Mouse (Mus musculus): ENCODE data around the gene Trp53bp2. TPM values are rescaled to one million over a fixed set of nuclear protein-coding genes. Genes with fewer than 3 reads are reported as not detected.

Trp53bp2 gene
- polyA plus RNA-seq, 1 experiment, result 12.5 TPM

DNA sequence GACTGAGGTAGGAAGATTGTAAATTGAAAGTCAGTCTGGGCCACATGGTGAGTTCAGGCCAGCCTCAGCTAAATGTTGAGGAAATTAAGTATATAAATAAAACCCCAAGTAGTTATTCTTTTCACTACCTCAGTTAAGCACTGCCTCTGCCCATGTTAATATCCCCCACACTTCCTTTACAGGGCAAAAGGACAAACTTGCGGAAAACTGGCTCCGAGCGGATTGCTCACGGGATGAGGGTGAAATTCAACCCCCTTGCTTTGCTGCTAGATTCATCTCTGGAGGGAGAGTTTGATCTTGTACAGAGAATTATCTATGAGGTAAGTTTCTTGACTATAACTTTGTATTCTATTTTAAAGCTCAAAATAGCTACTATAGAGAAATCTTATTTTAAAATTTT, 43.5 kb downstream of the Trp53bp2 start:
- TF ChIP-seq CTCF (IDR thresholded peaks at IDR 0.05; ENCODE audit: low read depth, low read length) (no peak), POLR2A (IDR thresholded peaks at IDR 0.05; ENCODE audit: borderline replicate concordance, low read depth, low read length) (no peak)
- Histone ChIP-seq H3K4me3 (ENCODE audit: insufficient read depth, low read length) (no peak overlapping the region), H3K27ac (ENCODE audit: insufficient read depth, low read depth, low read length) (no peak overlapping the region), H3K4me1 (ENCODE audit: control insufficient read depth, insufficient read depth, low read length) (no peaks in the 10 kb centered on the region)

- TF ChIP-seq CTCF (IDR thresholded peaks at IDR 0.05; ENCODE audit: low read depth, low read length) (no peak), POLR2A (IDR thresholded peaks at IDR 0.05; ENCODE audit: borderline replicate concordance, low read depth, low read length) (no peak)
Measured at GRCm38 (mm10) chr1:182455080-182455479, 46.1 kb downstream of the Trp53bp2 start.

GRCm38 (mm10) chr1:182458556-182458955, 49.6 kb downstream of the Trp53bp2 start:
- Histone ChIP-seq H3K4me1 (ENCODE audit: control insufficient read depth, insufficient read depth, low read length) (peaks cover 18% of the 10 kb centered on the region), H3K27ac (ENCODE audit: insufficient read depth, low read depth, low read length) (no peak overlapping the region), H3K4me3 (ENCODE audit: insufficient read depth, low read length) (no peak overlapping the region)
- no peak for TF ChIP-seq CTCF (IDR thresholded peaks at IDR 0.05; ENCODE audit: low read depth, low read length)
- no peak for TF ChIP-seq POLR2A (IDR thresholded peaks at IDR 0.05; ENCODE audit: borderline replicate concordance, low read depth, low read length)

More at GRCm38 (mm10) chr1:182455080-182455479, 46.1 kb downstream of the Trp53bp2 start:
- Histone ChIP-seq H3K4me1 (ENCODE audit: control insufficient read depth, insufficient read depth, low read length) (peaks cover 6% of the 10 kb centered on the region), H3K27ac (ENCODE audit: insufficient read depth, low read depth, low read length) (no peak overlapping the region), H3K4me3 (ENCODE audit: insufficient read depth, low read length) (no peak overlapping the region)

GRCm38 (mm10) chr1:182459436-182459835, 50.5 kb downstream of the Trp53bp2 start:
- no peak overlapping the region for H3K4me3 ChIP-seq (ENCODE audit: insufficient read depth, low read length)
- H3K4me1 ChIP-seq (ENCODE audit: control insufficient read depth, insufficient read depth, low read length), result peaks cover 18% of the 10 kb centered on the region
- H3K27ac ChIP-seq (ENCODE audit: insufficient read depth, low read depth, low read length), result no peak overlapping the region
- TF ChIP-seq POLR2A (IDR thresholded peaks at IDR 0.05; ENCODE audit: borderline replicate concordance, low read depth, low read length), result no peak
- TF ChIP-seq CTCF (IDR thresholded peaks at IDR 0.05; ENCODE audit: low read depth, low read length), result no peak

- peaks cover 18% of the 10 kb centered on the region for H3K4me1 ChIP-seq (ENCODE audit: control insufficient read depth, insufficient read depth, low read length)
- H3K27ac ChIP-seq (ENCODE audit: insufficient read depth, low read depth, low read length), result peak overlapping the region; percentile 63
- no peak overlapping the region for H3K4me3 ChIP-seq (ENCODE audit: insufficient read depth, low read length)
- TF ChIP-seq CTCF (IDR thresholded peaks at IDR 0.05; ENCODE audit: low read depth, low read length) (no peak), POLR2A (IDR thresholded peaks at IDR 0.05; ENCODE audit: borderline replicate concordance, low read depth, low read length) (no peak)
Measured at GRCm38 (mm10) chr1:182460291-182461244, 51.6 kb downstream of the Trp53bp2 start.

GRCm38 (mm10) chr1:182461261-182461660, 52.3 kb downstream of the Trp53bp2 start:
- Histone ChIP-seq H3K27ac (ENCODE audit: insufficient read depth, low read depth, low read length) (peak overlapping the region; percentile 63), H3K4me1 (ENCODE audit: control insufficient read depth, insufficient read depth, low read length) (peaks cover 18% of the 10 kb centered on the region), H3K4me3 (ENCODE audit: insufficient read depth, low read length) (no peak overlapping the region)
- TF ChIP-seq POLR2A (IDR thresholded peaks at IDR 0.05; ENCODE audit: borderline replicate concordance, low read depth, low read length), result no peak
- TF ChIP-seq CTCF (IDR thresholded peaks at IDR 0.05; ENCODE audit: low read depth, low read length), result no peak

GRCm38 (mm10) chr1:182461813-182462212, 52.8 kb downstream of the Trp53bp2 start:
- TF ChIP-seq CTCF (IDR thresholded peaks at IDR 0.05; ENCODE audit: low read depth, low read length) (no peak), POLR2A (IDR thresholded peaks at IDR 0.05; ENCODE audit: borderline replicate concordance, low read depth, low read length) (no peak)
- H3K4me1 ChIP-seq (ENCODE audit: control insufficient read depth, insufficient read depth, low read length), result peaks cover 18% of the 10 kb centered on the region

GRCm38 (mm10) chr1:182465309-182465708, 56.3 kb downstream of the Trp53bp2 start:
- H3K27ac ChIP-seq (ENCODE audit: insufficient read depth, low read depth, low read length), result no peak overlapping the region
- TF ChIP-seq POLR2A (IDR thresholded peaks at IDR 0.05; ENCODE audit: borderline replicate concordance, low read depth, low read length) (no peak), CTCF (IDR thresholded peaks at IDR 0.05; ENCODE audit: low read depth, low read length) (no peak)
- peaks cover 11% of the 10 kb centered on the region for H3K4me1 ChIP-seq (ENCODE audit: control insufficient read depth, insufficient read depth, low read length)
- no peak overlapping the region for H3K4me3 ChIP-seq (ENCODE audit: insufficient read depth, low read length)

More at GRCm38 (mm10) chr1:182461813-182462212, 52.8 kb downstream of the Trp53bp2 start:
- no peak overlapping the region for H3K4me3 ChIP-seq (ENCODE audit: insufficient read depth, low read length)
- H3K27ac ChIP-seq (ENCODE audit: insufficient read depth, low read depth, low read length), result 0 out of 2 replicates have a peak overlapping the region, but pooled peaks have one; percentile 33

- Histone ChIP-seq H3K4me1 (ENCODE audit: control insufficient read depth, insufficient read depth, low read length) (peaks cover 8% of the 10 kb centered on the region), H3K4me3 (ENCODE audit: insufficient read depth, low read length) (no peak overlapping the region), H3K27ac (ENCODE audit: insufficient read depth, low read depth, low read length) (no peak overlapping the region)
- TF ChIP-seq CTCF (IDR thresholded peaks at IDR 0.05; ENCODE audit: low read depth, low read length), result no peak
- no peak for TF ChIP-seq POLR2A (IDR thresholded peaks at IDR 0.05; ENCODE audit: borderline replicate concordance, low read depth, low read length)
Measured at GRCm38 (mm10) chr1:182465978-182466377, 57.0 kb downstream of the Trp53bp2 start.
